Mouse (Mus musculus) heart, embryonic 16.5 days (tissue): Measurements from ENCODE around the gene Cbr1. TPM values are rescaled to one million over a fixed set of nuclear protein-coding genes. Genes with fewer than 3 reads are reported as not detected.

Experiments
- ATAC-seq: fragments of 200-750 bp; cut with Nextera tagmentation; replicated peaks from 2 replicates; pipeline ENCODE4 v1.8.0; 2017; ENCODE audit warnings: moderate number of reproducible peaks; ENCODE audit not compliant: insufficient read depth, low FRiP score; ENCODE audit errors: extremely low read depth
- H3K27ac ChIP-seq: fragments of 300-500 bp; sonication (generic); 2 replicates; pipeline ENCODE4 v1.5.1; 2014; ENCODE audit warnings: mild to moderate bottlenecking, low read length, control low read depth, moderate library complexity
- H3K27me3 ChIP-seq: fragments of 300-500 bp; sonication (generic); 2 replicates; pipeline ENCODE4 v1.6.1; 2014; ENCODE audit warnings: low read length, mixed read lengths; ENCODE audit not compliant: control insufficient read depth, insufficient read depth
- H3K36me3 ChIP-seq: fragments of 300-500 bp; sonication (generic); 2 replicates; pipeline ENCODE4 v1.6.1; 2014; ENCODE audit not compliant: control insufficient read depth, insufficient read depth
- H3K4me1 ChIP-seq: fragments of 300-500 bp; sonication (generic); 2 replicates; pipeline ENCODE4 v1.6.1; 2014; ENCODE audit warnings: low read length, mixed read lengths; ENCODE audit not compliant: control insufficient read depth, insufficient read depth
- H3K4me2 ChIP-seq: fragments of 300-500 bp; sonication (generic); 2 replicates; pipeline ENCODE4 v1.6.1; 2014; ENCODE audit warnings: low read depth, mild to moderate bottlenecking, control low read depth, low read length
- H3K4me3 ChIP-seq: fragments of 300-500 bp; sonication (generic); 2 replicates; pipeline ENCODE4 v1.5.1; 2014; ENCODE audit warnings: mild to moderate bottlenecking, control low read depth, low read length
- H3K9ac ChIP-seq: fragments of 300-500 bp; sonication (generic); 2 replicates; pipeline ENCODE4 v1.6.1; 2014; ENCODE audit warnings: low read length, control low read depth
- H3K9me3 ChIP-seq: fragments of 300-500 bp; sonication (generic); replicated peaks from 2 replicates; pipeline ENCODE4 v1.6.1; 2016; ENCODE audit warnings: low read length; ENCODE audit not compliant: control insufficient read depth
- WGBS: fragments of 180-500 bp; shearing (Covaris S2); extraction: QIAGEN DNeasy Blood & Tissue Kit; methylation state at CpG from one replicate; pipeline ENCODE4 v1.1.7; 2014; 5-methylcytosine and 5-hydroxymethylcytosine counted together
- polyA plus RNA-seq: library from polyadenylated mRNA; unstranded; fragments of >200 nt; fragmentation: Nextera tagmentation; extraction: Ambion mirVana; gene quantifications from 2 replicates; pipeline ENCODE4 v1.2.1, GENCODE M21; 2015

The Cbr1 gene
- polyA plus RNA-seq, 1 experiment from 2014 or later = 60.2 TPM

- no peak overlapping the region for H3K27ac ChIP-seq
- H3K9ac ChIP-seq = no peak overlapping the region
- H3K9me3 ChIP-seq = no peaks in the 10 kb centered on the region
- H3K36me3 ChIP-seq = no peaks in the 10 kb centered on the region
- H3K4me3 ChIP-seq = no peak overlapping the region
- no peaks in the 10 kb centered on the region for H3K4me1 ChIP-seq
- no peaks in the 10 kb centered on the region for H3K27me3 ChIP-seq
- no peak for ATAC-seq
- H3K4me2 ChIP-seq = no peak overlapping the region
- 37% methylated on average over 4 of the region's 4 CpGs for WGBS
Observed at GRCm38 (mm10) chr16:93644006-93644405, 38.4 kb downstream of the Cbr1 start.

GRCm38 (mm10) chr16:93648441-93649183 lies 43.0 kb downstream of the Cbr1 start:
- WGBS = 66% methylated on average over 5 of the region's 5 CpGs
- Histone ChIP-seq H3K27me3 (no peaks in the 10 kb centered on the region), H3K27ac (no peak overlapping the region), H3K9ac (no peak overlapping the region), H3K4me1 (no peaks in the 10 kb centered on the region), H3K4me2 (no peak overlapping the region), H3K4me3 (no peak overlapping the region), H3K9me3 (no peaks in the 10 kb centered on the region), H3K36me3 (no peaks in the 10 kb centered on the region)
- no peak for ATAC-seq

Other genes with a start within 250 kb of the Cbr1 start
- gene Setd4, start 1.8 kb upstream of the Cbr1 start, polyA plus RNA-seq = 7.2 and 7.4 TPM in 2 replicates
- gene Gm5678, start 22.2 kb downstream of the Cbr1 start, polyA plus RNA-seq = not detected in 2 replicates
- 0.98 and 1.0 TPM in 2 replicates for gene Cbr3, start 77.4 kb downstream of the Cbr1 start, polyA plus RNA-seq
- 8.4 and 10.3 TPM in 2 replicates for gene Dop1b, start 106.1 kb downstream of the Cbr1 start, polyA plus RNA-seq
- gene Morc3, start 226.3 kb downstream of the Cbr1 start, polyA plus RNA-seq = 24.9 and 26.2 TPM in 2 replicates